Mouse (Mus musculus) small intestine, adult 2 months (tissue): ENCODE measurements around the gene Olfr705.

Source experiments
- CTCF ChIP-seq: fragments of 200-500 bp; IDR thresholded peaks from 2 replicates; pipeline ENCODE4 v1.5.1; 2012; ENCODE audit warnings: low read depth, mild to moderate bottlenecking, control low read depth, inconsistent platforms, low read length, moderate library complexity, mixed read lengths; ENCODE audit not compliant: insufficient replicate concordance, insufficient read length; ENCODE audit errors: extremely low read depth
- POLR2A ChIP-seq: fragments of 200-500 bp; IDR thresholded peaks from 2 replicates; pipeline ENCODE4 v1.6.1; 2012; ENCODE audit warnings: low read depth, mild to moderate bottlenecking, control low read depth, inconsistent platforms, low read length, moderate library complexity

- TF ChIP-seq POLR2A (no peak), CTCF (no peak)
These were observed 31.0 kb upstream of the Olfr705 start, which contains the start of gene Olfr1532-ps1 for GRCm38 (mm10) chr7:106907676-106908075.
